Mouse (Mus musculus) layer of hippocampus, adult 2 months (tissue): Measurements from ENCODE around the gene Ppid. TPM values are rescaled to one million over a fixed set of nuclear protein-coding genes. Genes with fewer than 3 reads are reported as not detected.
A peak's percentile ranks its signal among the peaks of the same experiment; 100 is the strongest.

Experiments
- DNase-seq, 2 experiments: peaks; one replicate each; pipeline ENCODE4 v3.0.0; 2022; ENCODE audit warnings: low spot score in 2 of 2
- H3K27ac ChIP-seq: fragments of 200-600 bp; 2 replicates; pipeline ENCODE4 v1.8.1; 2022
- H3K4me3 ChIP-seq: fragments of 200-600 bp; 2 replicates; pipeline ENCODE4 v1.8.1; 2022; ENCODE audit warnings: mild to moderate bottlenecking
- CTCF ChIP-seq: fragments of 200-600 bp; conservative IDR thresholded peaks from 2 replicates; pipeline ENCODE4 v1.8.1; 2022; ENCODE audit warnings: antibody characterized with exemption, mild to moderate bottlenecking, moderate library complexity
- total RNA-seq, 2 experiments: library from RNA; stranded (reverse); gene quantifications; 2 replicates each; pipeline ENCODE4 v1.2.3; 2021

Ppid gene
- total RNA-seq, 2 experiments from 2014 or later: 77.8 to 85.7 TPM

DNA sequence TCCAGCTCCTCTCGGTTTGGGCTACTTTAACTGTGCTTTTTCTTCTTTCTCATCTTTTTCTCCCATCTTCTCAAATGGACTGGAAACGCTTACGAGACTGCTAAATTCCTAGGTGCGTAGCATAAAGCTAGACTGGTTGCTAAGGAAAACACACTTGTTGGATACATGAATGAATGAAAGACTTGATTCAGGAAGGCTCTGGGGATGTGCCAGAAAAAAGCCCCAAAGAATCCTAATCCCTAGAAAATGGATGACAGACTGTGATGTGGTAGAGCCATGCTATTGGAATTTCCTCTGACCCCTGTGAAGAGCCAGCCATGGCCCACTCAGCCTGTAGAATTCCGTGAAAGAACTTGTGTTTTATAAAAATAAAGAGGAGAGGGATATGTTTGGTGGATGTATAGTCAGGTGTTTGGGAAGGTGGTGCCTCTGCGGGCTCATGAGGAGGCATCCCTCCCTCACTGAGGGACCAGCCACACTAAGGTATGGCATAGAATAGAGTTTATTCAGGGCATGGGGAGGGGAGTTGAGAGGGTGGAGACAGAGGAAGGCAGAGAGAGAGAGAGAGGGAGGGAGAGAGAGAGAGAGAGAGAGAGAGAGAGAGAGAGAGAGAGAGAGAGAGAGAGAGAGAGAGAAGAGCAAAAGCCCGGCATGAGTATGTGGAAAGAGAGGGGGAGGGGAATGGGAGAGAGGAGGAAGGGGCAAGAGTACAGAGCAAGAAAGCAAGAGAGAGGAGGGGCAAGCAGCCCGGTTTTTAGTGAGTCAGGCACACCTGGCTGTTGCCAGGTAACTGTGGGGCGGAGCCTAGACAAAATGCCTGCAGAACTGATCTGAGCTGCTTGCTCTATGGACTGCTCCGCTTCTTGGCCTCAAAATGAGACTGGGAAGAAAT lies 15.3 kb upstream of the Ppid start:
- DNase-seq: no peak
- H3K27ac ChIP-seq: no peak overlapping the region
- H3K4me3 ChIP-seq: no peak overlapping the region
- no peak for TF ChIP-seq CTCF

DNA sequence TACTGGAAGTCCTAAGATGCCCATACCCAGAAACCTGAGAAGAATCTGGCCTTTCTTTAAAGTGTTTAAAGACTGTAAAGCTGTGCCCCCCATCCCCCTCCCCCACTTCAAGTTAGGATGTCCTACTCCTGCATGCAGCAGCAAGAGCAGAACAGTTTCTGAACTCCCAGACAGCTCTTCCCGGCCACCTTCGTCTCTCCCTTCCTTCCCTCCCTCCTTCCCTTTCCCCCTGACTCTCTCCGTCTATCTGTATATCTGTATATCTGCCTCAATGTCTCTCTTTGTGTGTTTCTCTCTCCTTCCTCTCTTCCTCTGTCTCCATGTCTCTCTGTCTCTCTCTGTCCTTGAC lies 14.7 kb upstream of the Ppid start:
- H3K4me3 ChIP-seq: no peak overlapping the region
- no peak for TF ChIP-seq CTCF
- no peak overlapping the region for H3K27ac ChIP-seq
- DNase-seq: no peak

DNA sequence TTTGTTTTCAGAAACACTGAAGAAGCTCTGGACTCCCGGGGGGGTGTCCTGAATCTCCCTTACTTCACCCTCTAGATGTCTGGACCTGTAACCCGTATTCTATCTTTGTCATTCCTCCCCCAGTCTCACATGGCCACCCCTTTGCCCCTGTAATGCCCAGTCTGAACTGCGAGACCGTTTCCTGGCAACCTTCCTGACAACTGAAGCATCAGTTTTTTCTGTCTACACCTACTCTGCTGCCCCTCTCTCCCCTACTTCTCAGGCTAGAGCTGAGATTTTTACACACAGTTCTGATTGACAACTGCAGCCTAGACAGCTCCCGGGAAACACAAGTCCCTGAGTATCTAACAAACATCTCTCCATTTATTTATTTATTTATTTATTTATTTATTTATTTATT lies 14.3 kb upstream of the Ppid start:
- H3K27ac ChIP-seq: no peak overlapping the region
- TF ChIP-seq CTCF: no peak
- no peak overlapping the region for H3K4me3 ChIP-seq
- DNase-seq: no peak

DNA sequence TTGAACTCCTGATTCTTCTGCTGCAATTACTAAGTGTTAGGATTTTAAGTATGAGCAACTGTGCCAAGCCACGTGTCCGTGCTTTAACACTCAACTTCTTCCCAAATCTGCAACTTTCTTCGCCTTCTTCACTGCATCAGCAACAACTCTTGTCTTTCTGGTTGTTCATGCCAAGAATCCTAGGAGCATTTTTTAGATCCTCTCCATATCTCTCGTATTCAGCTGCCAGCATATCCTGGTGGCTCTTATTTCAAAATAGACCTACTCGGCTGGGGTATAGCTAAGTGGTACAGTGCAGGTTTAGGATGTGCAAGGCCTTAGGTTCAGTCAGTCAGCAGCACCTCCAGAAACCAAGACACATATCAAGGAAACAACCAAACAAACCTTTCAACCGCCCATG lies 13.5 kb upstream of the Ppid start:
- Histone ChIP-seq H3K4me3 (no peak overlapping the region), H3K27ac (no peak overlapping the region)
- no peak for TF ChIP-seq CTCF
- DNase-seq: no peak

DNA sequence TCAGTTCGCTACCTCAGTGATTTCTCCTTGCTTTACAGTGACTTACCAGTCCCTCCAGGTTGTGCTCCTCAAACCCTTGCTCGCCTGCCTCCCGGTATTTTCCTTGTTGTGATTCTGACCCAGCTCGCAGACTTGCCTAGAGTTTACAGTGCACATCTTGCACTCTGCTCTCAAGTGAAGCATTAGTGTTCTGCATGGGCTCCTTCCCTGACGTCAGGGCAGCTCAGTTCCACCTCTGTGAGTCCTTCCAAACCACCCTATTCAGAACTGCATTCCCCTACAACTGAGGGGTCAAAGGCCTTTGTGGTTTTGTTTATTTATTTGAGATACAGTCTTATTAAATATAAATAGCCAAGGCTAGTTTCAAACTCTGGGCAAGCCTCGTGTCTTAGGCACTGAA lies 13.0 kb upstream of the Ppid start:
- TF ChIP-seq CTCF: no peak
- Histone ChIP-seq H3K4me3 (no peak overlapping the region), H3K27ac (no peak overlapping the region)
- DNase-seq: no peak

DNA sequence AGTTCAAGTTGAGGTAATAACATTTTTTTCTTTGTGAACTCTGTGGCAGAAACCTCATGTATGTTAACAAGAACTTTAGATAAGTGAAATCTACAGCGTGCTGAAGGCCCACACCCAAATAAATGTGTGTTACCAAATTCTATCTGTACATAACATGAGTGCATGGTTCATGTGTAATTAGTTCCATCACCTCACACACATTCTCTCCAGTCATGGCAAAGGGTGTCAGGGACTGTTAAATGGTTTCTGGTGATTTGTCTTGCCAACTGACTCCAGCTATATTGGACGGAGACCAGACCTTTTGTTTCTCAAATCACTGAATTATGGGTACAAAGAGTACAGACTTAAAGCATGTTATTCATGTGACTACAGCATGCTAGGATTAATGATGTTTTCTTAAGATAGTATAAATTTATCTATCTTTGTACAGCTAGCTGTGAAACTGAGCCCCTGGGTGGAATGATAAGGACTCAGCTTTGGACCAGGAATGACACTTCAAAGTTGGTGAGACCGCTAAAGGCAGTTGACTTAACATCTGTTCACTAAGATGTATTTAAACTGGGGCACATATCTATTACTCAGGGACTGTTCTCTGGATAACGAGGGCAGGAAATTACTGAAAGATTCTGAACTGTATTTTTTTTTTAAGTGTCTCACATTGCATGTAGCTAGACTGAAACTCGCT lies 11.1 kb upstream of the Ppid start:
- DNase-seq: no peak
- Histone ChIP-seq H3K27ac (no peak overlapping the region), H3K4me3 (no peak overlapping the region)
- TF ChIP-seq CTCF: no peak

DNA sequence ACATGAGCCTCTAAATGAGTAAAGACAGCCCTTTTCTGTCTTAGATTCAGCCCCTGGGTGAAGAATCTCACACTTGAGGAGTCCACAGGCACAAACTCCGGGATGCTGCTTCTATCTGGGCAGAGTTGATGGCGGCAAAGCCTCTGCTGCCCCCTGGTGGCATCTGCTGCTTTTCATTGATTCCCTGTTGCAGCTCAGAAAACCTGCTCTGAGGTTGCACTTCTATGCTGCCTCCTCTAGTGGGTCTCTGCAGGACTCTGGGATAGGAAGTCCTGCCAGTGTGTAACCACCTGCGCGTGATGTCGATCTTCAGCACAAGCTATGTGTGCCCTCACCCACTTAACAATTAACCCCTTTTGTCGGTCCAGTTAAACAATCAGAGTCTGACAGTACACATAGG lies 4.3 kb upstream of the Ppid start:
- TF ChIP-seq CTCF: peak; percentile 99
- DNase-seq: peak; percentile 90 to 95
- H3K27ac ChIP-seq: no peak overlapping the region
- H3K4me3 ChIP-seq: no peak overlapping the region

DNA sequence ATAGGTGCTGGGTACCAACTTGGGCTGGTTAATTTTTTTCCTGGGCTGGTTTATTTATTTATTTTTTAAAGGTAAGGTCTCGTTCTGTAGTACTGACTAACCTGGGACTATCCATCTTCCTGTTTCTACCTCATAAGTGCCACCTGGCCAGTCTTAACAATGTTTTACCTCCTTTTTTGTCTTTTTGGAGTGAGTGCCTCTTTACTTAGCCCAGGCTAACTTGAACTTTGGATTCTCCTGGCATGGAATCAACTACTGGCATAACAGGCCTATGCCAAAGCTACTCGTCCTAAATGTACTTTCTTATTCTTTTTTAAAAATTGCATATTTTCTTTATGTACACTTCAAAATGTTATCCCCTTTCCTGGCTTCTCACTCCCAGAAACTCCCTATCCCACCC lies 1.5 kb upstream of the Ppid start:
- no peak for TF ChIP-seq CTCF
- Histone ChIP-seq H3K27ac (no peak overlapping the region), H3K4me3 (no peak overlapping the region)
- no peak for DNase-seq

DNA sequence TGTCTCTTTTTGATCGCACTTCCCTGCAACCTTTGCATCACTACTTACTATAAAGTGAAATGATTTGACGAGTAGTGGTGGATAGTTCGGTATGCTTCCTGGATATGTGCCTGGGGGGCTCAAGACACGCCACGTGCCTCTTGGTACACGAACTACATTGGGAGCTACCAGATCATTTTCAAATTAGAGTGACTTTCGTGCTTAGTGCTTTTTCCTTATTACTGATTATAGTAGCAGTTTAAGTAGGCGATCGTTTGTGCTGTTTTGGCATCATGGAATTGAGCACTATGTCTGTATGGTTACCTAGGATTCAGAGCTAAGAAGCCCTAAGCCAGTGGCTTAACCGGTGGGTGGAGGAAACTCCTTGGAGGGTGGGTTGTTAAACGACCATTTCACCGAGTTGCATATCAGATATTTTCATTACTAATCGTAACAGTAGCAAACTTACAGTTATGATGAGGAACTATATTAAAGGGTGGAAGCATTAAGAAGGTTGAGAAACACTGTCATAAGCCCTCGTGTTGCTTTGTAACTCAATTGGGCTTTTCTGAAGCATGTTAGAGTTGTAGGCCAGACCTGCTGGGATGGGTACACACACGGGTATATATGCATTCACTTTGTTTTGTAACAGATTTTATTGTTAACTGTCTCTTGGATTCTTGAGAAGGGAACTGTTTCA lies 790 bp downstream of the Ppid start:
- peak overlapping the region; percentile 81 for H3K27ac ChIP-seq
- no peak for TF ChIP-seq CTCF

DNA sequence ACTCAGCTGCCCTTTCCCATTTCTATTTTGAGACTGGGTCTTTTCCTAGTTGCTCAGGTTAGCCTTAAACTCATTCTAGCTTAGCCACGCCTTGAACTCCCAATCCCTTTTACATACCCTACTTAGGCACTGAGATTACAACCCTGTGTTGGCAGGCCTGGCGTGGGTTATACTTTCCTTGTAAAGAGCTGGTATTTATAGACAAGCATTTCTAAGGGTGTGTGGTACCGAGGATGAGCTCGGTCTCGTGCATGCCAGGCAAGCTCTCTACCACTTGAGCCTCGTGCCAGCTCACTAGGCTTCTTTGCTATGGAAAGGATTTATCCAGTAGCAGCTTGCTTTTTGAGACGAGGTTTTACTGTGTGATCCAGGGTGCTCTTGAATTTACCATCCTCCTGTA lies 4.3 kb downstream of the Ppid start:
- no peak overlapping the region for H3K27ac ChIP-seq
- no peak for TF ChIP-seq CTCF
- DNase-seq: no peak
- no peak overlapping the region for H3K4me3 ChIP-seq

More for the DNA sequence above, 790 bp downstream of the Ppid start:
- peak overlapping the region; percentile 93 for H3K4me3 ChIP-seq
- no peak for DNase-seq

DNA sequence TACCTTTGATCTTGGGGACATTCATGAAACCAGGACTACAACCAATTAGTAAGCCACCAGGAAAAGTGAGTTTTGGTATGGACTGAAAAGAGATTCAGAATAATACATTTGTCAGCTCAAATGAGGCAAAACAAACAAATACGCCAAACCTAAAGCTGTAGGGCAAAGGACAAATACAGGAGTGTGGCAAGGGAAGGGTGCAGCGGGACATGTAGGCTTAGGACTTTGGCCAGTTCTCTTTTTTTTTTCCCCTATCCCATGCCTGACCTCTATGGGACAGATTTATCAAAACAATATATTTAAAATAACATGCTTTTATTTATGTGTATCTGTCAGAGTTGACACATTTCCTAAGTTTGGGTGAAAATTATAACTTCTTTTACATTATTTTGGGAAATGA lies 18.7 kb downstream of the Ppid start:
- no peak overlapping the region for H3K27ac ChIP-seq
- DNase-seq: no peak
- TF ChIP-seq CTCF: no peak
- no peak overlapping the region for H3K4me3 ChIP-seq

DNA sequence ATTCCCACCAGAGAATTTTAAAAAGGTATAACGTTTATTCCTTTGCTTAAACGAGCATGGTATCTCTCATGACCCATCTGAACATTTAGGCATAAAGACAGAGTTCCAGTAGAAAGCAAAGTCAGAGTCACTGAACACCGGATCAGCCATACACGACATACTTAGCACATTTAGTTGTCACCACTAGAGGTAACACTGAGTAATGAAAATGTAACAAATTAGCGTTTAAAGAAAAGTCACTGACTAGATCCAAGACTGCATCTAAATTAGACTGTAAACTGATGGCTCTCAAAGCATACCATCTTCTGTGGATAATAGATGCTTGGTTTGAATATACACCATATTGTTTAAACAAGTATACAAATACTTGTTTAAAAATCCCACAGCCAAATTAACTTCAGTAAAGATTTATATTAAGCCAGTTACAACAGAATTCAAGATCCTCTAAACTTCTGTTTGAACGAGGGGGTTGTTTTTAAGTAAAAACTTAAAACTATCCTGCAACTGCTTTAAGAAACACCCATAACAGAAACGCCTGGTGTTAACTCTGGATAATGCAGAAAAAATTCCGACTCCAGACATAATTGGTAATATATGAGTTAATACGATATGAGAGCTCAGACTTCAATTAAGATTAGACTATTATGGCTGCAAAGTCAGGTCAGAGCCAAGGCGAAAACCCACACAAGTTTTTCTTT lies 36.5 kb downstream of the Ppid start:
- TF ChIP-seq CTCF: peak; percentile 69
- Histone ChIP-seq H3K27ac (peak overlapping the region; percentile 90; the same call in 1 of the 2 replicates), H3K4me3 (peak overlapping the region; percentile 58)
- no peak for DNase-seq

DNA sequence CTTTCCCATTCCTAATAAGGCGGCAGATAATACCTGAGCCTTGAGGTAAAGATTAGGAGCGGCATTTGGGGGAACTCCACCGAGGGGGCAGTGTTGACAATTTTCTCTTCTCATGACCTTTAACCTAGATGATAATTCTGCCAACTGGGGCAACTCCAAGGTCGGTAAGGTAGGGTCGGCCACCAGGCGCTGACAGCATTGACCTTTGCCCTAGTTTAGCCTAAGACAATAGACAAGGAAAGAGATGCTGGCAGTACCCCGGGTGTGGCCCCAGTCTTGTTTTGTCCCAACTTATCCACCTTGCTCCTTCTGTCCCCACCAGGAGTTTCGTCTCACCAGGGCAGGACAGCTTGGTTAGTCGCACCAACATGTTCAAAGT lies 37.0 kb downstream of the Ppid start:
- peak overlapping the region; percentile 90 for H3K27ac ChIP-seq
- peak overlapping the region; percentile 58 for H3K4me3 ChIP-seq
- no peak for DNase-seq
- TF ChIP-seq CTCF: no peak; the same call in 1 of the 2 replicates
